Mouse (Mus musculus) heart, postnatal 36 days (tissue): ENCODE data around the gene Hist1h2bb. TPM values are rescaled to one million over a fixed set of nuclear protein-coding genes. Genes with fewer than 3 reads are reported as not detected.
"Not testable (repeated sequence)": the region's sequence is repeated elsewhere in the genome, so short reads cannot be mapped to it uniquely, and the experiment has no call there.

ENCODE experiments used
- DNase-seq, 2 experiments: peaks; one replicate each; pipeline ENCODE4 v3.0.0; 2021 to 2022
- intact Hi-C: fragments of 180-260 bp; cut with DNase I; formaldehyde crosslinking; loops from one replicate; pipeline ENCODE4 v1.15.1; 2025
- total RNA-seq, 2 experiments: library from RNA; stranded (reverse); gene quantifications; 2 replicates each; pipeline ENCODE4 v1.2.3; 2021

Gene Hist1h2bb
- total RNA-seq, result 10 to 100 TPM in 1 of 2 experiments, 1 to 10 TPM in 1; 9.8 to 12.0 TPM

GRCm38 (mm10) chr13:23746201-23747080 lies at the start of gene Hist1h2bb:
Hist1h2bb (plus strand) TSS chr13:23746734.
- DNase-seq, result peak; percentile 64 to 83
- intact Hi-C loops, result loop anchor here (5.0 to 10.0 kb wide), 2 partner anchors 164 to 1922 kb away; partner anchors contain the start of gene Hist1h4d

- intact Hi-C loops, result loop anchor here (1.0 to 5.0 kb wide), 6 partner anchors 12 to 1655 kb away; partner anchors contain the start of genes Hist1h1e, Hist1h2af, Hist1h2ag and Hist1h2bj
- peak in 1 of 2 experiments; percentile 45 for DNase-seq
Measured at GRCm38 (mm10) chr13:23697491-23698299, 48.8 kb upstream of the Hist1h2bb start.

GRCm38 (mm10) chr13:23698300-23698693 lies 48.2 kb upstream of the Hist1h2bb start, which contains the start of gene Hist1h4c:
Hist1h4c (minus strand) TSS chr13:23698454.
- peak; percentile 100 for DNase-seq
- intact Hi-C loops, result loop anchor here (1.0 to 5.0 kb wide), 6 partner anchors 13 to 1656 kb away; partner anchors contain the start of genes Hist1h1e, Hist1h2af, Hist1h2ag and Hist1h2bj

- DNase-seq, result no peak
- intact Hi-C loops, result loop anchor here (1.0 to 5.0 kb wide), 6 partner anchors 14 to 1657 kb away; partner anchors contain the start of genes Hist1h1e, Hist1h2af, Hist1h2ag and Hist1h2bj
Measured at GRCm38 (mm10) chr13:23698996-23699395, 47.5 kb upstream of the Hist1h2bb start.

GRCm38 (mm10) chr13:23699767-23700166 lies 46.8 kb upstream of the Hist1h2bb start:
- DNase-seq, result no peak
- intact Hi-C loops, result loop anchor here (5.0 kb wide), 4 partner anchors 117 to 1657 kb away; partner anchors contain the start of genes Hist1h2af, Hist1h2ag, Hist1h2bj and Hist1h4d

GRCm38 (mm10) chr13:23700786-23701520 lies 45.6 kb upstream of the Hist1h2bb start:
- intact Hi-C loops, result loop anchor here (1.0 kb wide), 1 partner anchor 31 kb away; no protein-coding TSS in a partner anchor
- peak; percentile 70 to 71 for DNase-seq

GRCm38 (mm10) chr13:23702220-23702619 lies 44.3 kb upstream of the Hist1h2bb start:
- intact Hi-C loops, result no loop called here
- DNase-seq, result no peak

GRCm38 (mm10) chr13:23702801-23703200 lies 43.7 kb upstream of the Hist1h2bb start:
- intact Hi-C loops, DNase-seq: not testable (repeated sequence)

GRCm38 (mm10) chr13:23705751-23706356 lies 40.7 kb upstream of the Hist1h2bb start:
- intact Hi-C loops, result no loop called here
- no peak for DNase-seq

GRCm38 (mm10) chr13:23706771-23707170 lies 39.8 kb upstream of the Hist1h2bb start:
- intact Hi-C loops, result no loop called here
- no peak for DNase-seq

- DNase-seq, result no peak
- intact Hi-C loops, result no loop called here
Measured at GRCm38 (mm10) chr13:23708041-23708440, 38.5 kb upstream of the Hist1h2bb start.

GRCm38 (mm10) chr13:23708654-23709053 lies 37.9 kb upstream of the Hist1h2bb start:
- DNase-seq, result no peak
- intact Hi-C loops, result no loop called here

GRCm38 (mm10) chr13:23709714-23710373 lies 36.7 kb upstream of the Hist1h2bb start:
- intact Hi-C loops, result no loop called here
- no peak for DNase-seq

- DNase-seq, result peak; percentile 63 to 74
- intact Hi-C loops, result no loop called here
Measured at GRCm38 (mm10) chr13:23710374-23711089, 36.0 kb upstream of the Hist1h2bb start, which contains the start of gene Hfe. Hfe (minus strand) TSS chr13:23710854.

- DNase-seq, result no peak
- intact Hi-C loops, result no loop called here
Measured at GRCm38 (mm10) chr13:23716261-23717042, 30.1 kb upstream of the Hist1h2bb start.

GRCm38 (mm10) chr13:23717176-23717575 lies 29.4 kb upstream of the Hist1h2bb start:
- DNase-seq, result no peak
- intact Hi-C loops, result no loop called here

- intact Hi-C loops, DNase-seq: not testable (repeated sequence)
Measured at GRCm38 (mm10) chr13:23717593-23718245, 28.8 kb upstream of the Hist1h2bb start.
